Mouse (Mus musculus) cerebellum, adult 2 months (tissue): ENCODE data around the gene Sh3rf3. TPM values are rescaled to one million over a fixed set of nuclear protein-coding genes. Genes with fewer than 3 reads are reported as not detected.

Experiments
- DNase-seq, 2 experiments: peaks; one replicate each; pipeline ENCODE4 v3.0.0; 2021
- H3K27ac ChIP-seq: fragments of 200-500 bp; 2 replicates; pipeline ENCODE4 v1.5.1; 2012; ENCODE audit warnings: low read length, control low read depth, inconsistent platforms; ENCODE audit not compliant: insufficient read depth
- H3K27me3 ChIP-seq: fragments of 200-500 bp; 2 replicates; pipeline ENCODE4 v1.6.1; 2012; ENCODE audit warnings: inconsistent platforms, mild to moderate bottlenecking, low read length, moderate library complexity; ENCODE audit not compliant: control insufficient read depth, insufficient read depth
- H3K4me1 ChIP-seq: fragments of 200-500 bp; 2 replicates; pipeline ENCODE4 v1.6.1; 2011; ENCODE audit warnings: low read length; ENCODE audit not compliant: control insufficient read depth, insufficient read depth
- H3K4me3 ChIP-seq: fragments of 200-500 bp; replicated peaks from 2 replicates; pipeline ENCODE3; 2011; ENCODE audit warnings: mild to moderate bottlenecking, low read depth, low read length, control low read depth; ENCODE audit not compliant: insufficient read depth
- CTCF ChIP-seq: fragments of 200-500 bp; IDR thresholded peaks from 2 replicates; pipeline ENCODE4 v1.5.1; 2011; ENCODE audit warnings: low read depth, mild to moderate bottlenecking, control low read depth, low read length, moderate library complexity, borderline replicate concordance; ENCODE audit not compliant: insufficient read depth
- POLR2A ChIP-seq: fragments of 200-500 bp; IDR thresholded peaks from 2 replicates; pipeline ENCODE4 v1.6.1; 2011; ENCODE audit warnings: low read length, control low read depth, borderline replicate concordance; ENCODE audit not compliant: insufficient read depth
- WGBS: fragments of 180-500 bp; shearing (Covaris S2); methylation state at CpG from one replicate; pipeline ENCODE4 v1.1.7; 2018; 5-methylcytosine and 5-hydroxymethylcytosine counted together
- polyA plus RNA-seq: library from polyadenylated mRNA; depleted of rRNA; stranded (reverse); fragments of >200 nt; gene quantifications from 2 replicates; pipeline ENCODE4 v1.2.3, GENCODE M21; 2012

Gene Sh3rf3
- polyA plus RNA-seq, 1 experiment: 2.8 TPM

- H3K27ac ChIP-seq: no peak overlapping the region
- no peaks in the 10 kb centered on the region; the same call in 1 of the 2 replicates for H3K4me1 ChIP-seq
- 77% methylated on average over 5 of the region's 5 CpGs for WGBS
- no peaks in the 10 kb centered on the region for H3K27me3 ChIP-seq
- TF ChIP-seq POLR2A: no peak
- H3K4me3 ChIP-seq: no peak overlapping the region
- no peak for DNase-seq
Observed at GRCm38 (mm10) chr10:58982546-58983154, 169.5 kb downstream of the Sh3rf3 start.

GRCm38 (mm10) chr10:58991611-58992010, 178.5 kb downstream of the Sh3rf3 start:
- Histone ChIP-seq H3K4me3 (no peak overlapping the region), H3K27me3 (no peaks in the 10 kb centered on the region), H3K27ac (no peak overlapping the region), H3K4me1 (no peaks in the 10 kb centered on the region; the same call in 1 of the 2 replicates)
- WGBS: 13% methylated on average over 3 of the region's 3 CpGs
- DNase-seq: no peak
- TF ChIP-seq POLR2A: no peak
- TF ChIP-seq CTCF: no peak

GRCm38 (mm10) chr10:58994726-58995125, 181.6 kb downstream of the Sh3rf3 start:
- H3K27me3 ChIP-seq: no peaks in the 10 kb centered on the region
- TF ChIP-seq CTCF: no peak
- H3K4me3 ChIP-seq: no peak overlapping the region
- WGBS: 90% methylated on average over 2 of the region's 2 CpGs
- H3K27ac ChIP-seq: no peak overlapping the region
- no peaks in the 10 kb centered on the region for H3K4me1 ChIP-seq
- no peak for DNase-seq

GRCm38 (mm10) chr10:58995132-58995531, 182.0 kb downstream of the Sh3rf3 start:
- WGBS: 59% methylated on average over 3 of the region's 3 CpGs
- no peaks in the 10 kb centered on the region for H3K4me1 ChIP-seq
- TF ChIP-seq CTCF: no peak
- no peak overlapping the region for H3K27ac ChIP-seq
- H3K4me3 ChIP-seq: no peak overlapping the region
- DNase-seq: no peak
- no peaks in the 10 kb centered on the region for H3K27me3 ChIP-seq

GRCm38 (mm10) chr10:59002361-59002760, 189.2 kb downstream of the Sh3rf3 start:
- DNase-seq: no peak
- H3K27me3 ChIP-seq: no peaks in the 10 kb centered on the region
- 79% methylated on average over 9 of the region's 9 CpGs for WGBS
- H3K4me1 ChIP-seq: no peaks in the 10 kb centered on the region
- no peak overlapping the region for H3K27ac ChIP-seq
- TF ChIP-seq POLR2A (no peak), CTCF (no peak)
- no peak overlapping the region for H3K4me3 ChIP-seq

- Histone ChIP-seq H3K27me3 (no peaks in the 10 kb centered on the region), H3K4me1 (no peaks in the 10 kb centered on the region), H3K27ac (no peak overlapping the region), H3K4me3 (no peak overlapping the region)
- TF ChIP-seq CTCF (no peak), POLR2A (no peak)
- no peak for DNase-seq
- WGBS: 74% methylated on average over 7 of the region's 7 CpGs
Observed at GRCm38 (mm10) chr10:59011415-59011814, 198.3 kb downstream of the Sh3rf3 start.

GRCm38 (mm10) chr10:59013618-59014017, 200.5 kb downstream of the Sh3rf3 start:
- Histone ChIP-seq H3K4me1 (no peaks in the 10 kb centered on the region), H3K27me3 (no peaks in the 10 kb centered on the region), H3K4me3 (no peak overlapping the region), H3K27ac (no peak overlapping the region)
- TF ChIP-seq CTCF (no peak), POLR2A (no peak)
- 81% methylated on average over 9 of the region's 9 CpGs for WGBS
- DNase-seq: no peak

- Histone ChIP-seq H3K4me3 (no peak overlapping the region), H3K4me1 (no peaks in the 10 kb centered on the region), H3K27me3 (no peaks in the 10 kb centered on the region), H3K27ac (no peak overlapping the region)
- DNase-seq: no peak
- TF ChIP-seq POLR2A (no peak), CTCF (no peak)
- whole genome bisulfite sequencing: 37% methylated on average over 3 of the region's 3 CpGs
Observed at GRCm38 (mm10) chr10:59019302-59019973, 206.3 kb downstream of the Sh3rf3 start.

GRCm38 (mm10) chr10:59050434-59050833, 237.3 kb downstream of the Sh3rf3 start:
- no peak for DNase-seq
- H3K27ac ChIP-seq: no peak overlapping the region
- H3K4me3 ChIP-seq: no peak overlapping the region
- H3K27me3 ChIP-seq: no peaks in the 10 kb centered on the region
- WGBS: 88% methylated on average over 4 of the region's 4 CpGs
- H3K4me1 ChIP-seq: no peaks in the 10 kb centered on the region
- TF ChIP-seq POLR2A (no peak), CTCF (no peak)
